Mouse (Mus musculus) erythroblast, embryonic 14.5 days (primary cell): ENCODE measurements around the gene Tubg1.

Experiments used
- GATA1 ChIP-seq: IDR thresholded peaks from 2 replicates; pipeline ENCODE4 v1.6.1; 2012; ENCODE audit warnings: low read length, inconsistent platforms, mixed read lengths
- TAL1 ChIP-seq: IDR thresholded peaks from 3 replicates; pipeline ENCODE4 v1.6.1; 2012; ENCODE audit warnings: low read length, inconsistent platforms, mixed read lengths

GRCm38 (mm10) chr11:101119131-101119760 is 492 bp upstream of the Tubg1 start:
- no peak for TF ChIP-seq GATA1
- TF ChIP-seq TAL1, result no peak
